Mouse (Mus musculus) intestine, postnatal 0 days (tissue): ENCODE measurements at regions not wholly inside any gene's neighbourhood (a gene's known extent, or its start where the extent isn't known, plus 50 kb on each side); places are given as distances from the start of the nearest gene placed in this dataset.
"Not testable (repeated sequence)": the region's sequence is repeated elsewhere in the genome, so short reads cannot be mapped to it uniquely, and the experiment has no call there.

ENCODE experiments used
- ATAC-seq: fragments of 200-750 bp; cut with Nextera tagmentation; 2 replicates; pipeline ENCODE4 v1.8.0; 2017; ENCODE audit warnings: mild to moderate bottlenecking, moderate TSS enrichment, moderate library complexity
- H3K27ac ChIP-seq: fragments of 300-500 bp; sonication (generic); 2 replicates; pipeline ENCODE4 v1.5.1; 2014; ENCODE audit warnings: mild to moderate bottlenecking, low read depth, low read length, moderate library complexity
- H3K27me3 ChIP-seq: fragments of 300-500 bp; sonication (generic); replicated peaks from 2 replicates; pipeline ENCODE4 v1.6.1; 2014; ENCODE audit warnings: low read length, mixed read lengths; ENCODE audit not compliant: control insufficient read depth, insufficient read depth
- H3K36me3 ChIP-seq: fragments of 300-500 bp; sonication (generic); 2 replicates; pipeline ENCODE4 v1.6.1; 2014; ENCODE audit warnings: mild to moderate bottlenecking, moderate library complexity; ENCODE audit not compliant: control insufficient read depth, insufficient read depth
- H3K4me1 ChIP-seq: fragments of 300-500 bp; sonication (generic); replicated peaks from 2 replicates; pipeline ENCODE4 v1.6.1; 2014; ENCODE audit warnings: antibody characterized with exemption, low read length, mixed read lengths; ENCODE audit not compliant: control insufficient read depth, insufficient read depth
- H3K4me2 ChIP-seq: fragments of 300-500 bp; sonication (generic); replicated peaks from 2 replicates; pipeline ENCODE4 v1.6.1; 2014; ENCODE audit warnings: low read depth, mild to moderate bottlenecking, moderate library complexity
- H3K4me3 ChIP-seq: fragments of 300-500 bp; sonication (generic); 2 replicates; pipeline ENCODE4 v1.5.1; 2014; ENCODE audit warnings: low read depth, low read length
- H3K9ac ChIP-seq: fragments of 300-500 bp; sonication (generic); 2 replicates; pipeline ENCODE4 v1.6.1; 2014; ENCODE audit warnings: mild to moderate bottlenecking, low read depth, low read length
- H3K9me3 ChIP-seq: fragments of 300-500 bp; sonication (generic); 2 replicates; pipeline ENCODE4 v1.6.1; 2016; ENCODE audit warnings: mixed run types; ENCODE audit not compliant: control insufficient read depth
- CTCF ChIP-seq: sonication (generic); IDR thresholded peaks from 2 replicates; pipeline ENCODE4 v1.5.1; 2016; ENCODE audit warnings: low read depth, mild to moderate bottlenecking, control low read depth, antibody characterized with exemption, moderate library complexity
- WGBS: fragments of 180-500 bp; shearing (Covaris S2); extraction: QIAGEN DNeasy Blood & Tissue Kit; methylation state at CpG from one replicate; pipeline ENCODE4 v1.1.7; 2014; 5-methylcytosine and 5-hydroxymethylcytosine counted together

DNA sequence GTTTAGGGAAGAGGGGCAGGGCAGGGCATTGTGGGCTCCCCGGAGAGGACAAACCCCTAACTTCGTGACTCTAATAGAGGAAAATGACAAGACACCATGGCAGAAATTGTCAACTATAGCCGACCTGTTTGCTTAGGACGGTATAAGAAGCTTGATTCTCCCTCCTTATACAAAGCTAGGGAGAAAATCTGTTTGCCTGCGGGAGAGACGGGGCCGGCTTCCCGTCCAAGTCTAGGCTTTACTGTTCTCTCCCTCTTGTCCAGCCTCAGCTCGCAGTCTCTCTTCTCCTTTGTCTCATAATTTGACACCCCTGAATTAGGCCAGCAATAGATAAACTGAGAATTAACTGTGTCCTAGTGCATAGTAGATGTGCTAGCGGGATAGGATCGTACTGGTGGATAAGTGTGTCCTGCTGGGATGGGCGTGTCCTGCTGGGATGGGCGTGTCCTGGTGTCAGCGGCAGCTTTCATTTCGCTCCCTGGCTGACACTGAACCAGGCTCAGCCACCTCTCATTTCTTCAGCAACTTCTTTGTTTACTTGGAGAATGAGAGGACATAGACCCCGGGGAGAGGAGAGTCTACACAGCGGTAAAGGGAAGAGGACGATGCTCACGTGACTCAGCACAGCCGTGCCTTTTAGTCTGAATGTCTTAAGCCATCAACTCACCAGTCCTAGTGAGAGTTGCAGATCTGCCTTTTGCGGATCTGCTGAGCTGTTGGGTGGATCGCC is 70.8 kb downstream of the Adra2a start:
- peak; percentile 53; the same call in 1 of the 2 replicates for ATAC-seq
- peaks cover 3% of the 10 kb centered on the region; the same call in 1 of the 2 replicates for H3K4me1 ChIP-seq
- H3K36me3 ChIP-seq = no peaks in the 10 kb centered on the region
- H3K4me2 ChIP-seq = peak overlapping the region; percentile 63
- H3K9me3 ChIP-seq = no peaks in the 10 kb centered on the region
- no peaks in the 10 kb centered on the region for H3K27me3 ChIP-seq
- H3K4me3 ChIP-seq = peak overlapping the region; percentile 49
- H3K9ac ChIP-seq = no peak overlapping the region
- no peak overlapping the region for H3K27ac ChIP-seq
- TF ChIP-seq CTCF = no peak
- 13% methylated on average over 22 of the region's 22 CpGs for WGBS

DNA sequence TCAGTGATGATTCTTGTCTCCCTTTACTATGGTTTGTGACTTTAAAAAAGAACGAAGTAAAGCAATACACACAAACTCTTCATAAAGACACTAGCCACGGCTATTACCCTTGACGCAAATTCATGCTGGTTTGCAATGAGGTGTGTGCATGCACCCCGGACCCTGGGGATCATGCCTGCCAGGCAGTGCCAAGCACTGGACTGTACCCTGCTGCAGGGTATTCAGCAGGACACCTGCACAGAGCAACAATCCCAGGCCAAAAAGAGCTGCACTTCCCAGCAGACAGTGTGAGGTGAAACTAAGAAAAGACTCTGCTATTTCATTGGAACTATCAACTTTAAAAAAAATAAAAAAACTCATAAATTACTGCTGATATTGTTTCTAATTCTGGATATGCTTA is 71.4 kb downstream of the Adra2a start:
- Histone ChIP-seq H3K4me2 (peak overlapping the region; percentile 63), H3K9me3 (no peaks in the 10 kb centered on the region), H3K36me3 (no peaks in the 10 kb centered on the region), H3K9ac (no peak overlapping the region), H3K27ac (no peak overlapping the region), H3K4me1 (peaks cover 3% of the 10 kb centered on the region; the same call in 1 of the 2 replicates), H3K27me3 (no peaks in the 10 kb centered on the region), H3K4me3 (peak overlapping the region; percentile 49)
- no peak for TF ChIP-seq CTCF
- ATAC-seq = no peak
- 46% methylated on average over 4 of the region's 4 CpGs for WGBS

DNA sequence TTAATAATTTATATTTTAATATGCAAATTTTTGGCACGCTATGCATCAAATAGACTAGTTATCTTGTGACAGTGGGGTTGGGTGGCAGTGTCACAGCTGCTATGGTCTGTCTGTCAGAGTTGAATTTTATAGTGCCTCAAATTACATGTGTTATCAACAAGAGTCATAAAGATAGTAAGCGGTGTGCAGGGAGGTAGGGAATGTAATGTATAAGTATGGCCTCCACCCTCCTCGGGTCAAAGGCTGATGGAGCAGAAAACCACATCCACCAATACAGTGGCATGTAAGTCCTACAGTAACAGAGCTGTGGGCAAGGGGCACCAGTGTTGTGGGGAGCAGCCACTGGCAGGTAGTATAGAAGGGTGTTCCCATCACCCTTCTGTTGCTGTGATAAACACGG is 72.9 kb downstream of the Adra2a start:
- Histone ChIP-seq H3K4me3 (no peak overlapping the region), H3K4me1 (peaks cover 3% of the 10 kb centered on the region; the same call in 1 of the 2 replicates), H3K9me3 (no peaks in the 10 kb centered on the region), H3K36me3 (no peaks in the 10 kb centered on the region), H3K9ac (no peak overlapping the region), H3K4me2 (peak overlapping the region; percentile 10; the same call in 1 of the 2 replicates), H3K27ac (no peak overlapping the region), H3K27me3 (no peaks in the 10 kb centered on the region)
- ATAC-seq = peak; percentile 79
- no peak for TF ChIP-seq CTCF
- WGBS = 32% methylated on average over 4 of the region's 4 CpGs

DNA sequence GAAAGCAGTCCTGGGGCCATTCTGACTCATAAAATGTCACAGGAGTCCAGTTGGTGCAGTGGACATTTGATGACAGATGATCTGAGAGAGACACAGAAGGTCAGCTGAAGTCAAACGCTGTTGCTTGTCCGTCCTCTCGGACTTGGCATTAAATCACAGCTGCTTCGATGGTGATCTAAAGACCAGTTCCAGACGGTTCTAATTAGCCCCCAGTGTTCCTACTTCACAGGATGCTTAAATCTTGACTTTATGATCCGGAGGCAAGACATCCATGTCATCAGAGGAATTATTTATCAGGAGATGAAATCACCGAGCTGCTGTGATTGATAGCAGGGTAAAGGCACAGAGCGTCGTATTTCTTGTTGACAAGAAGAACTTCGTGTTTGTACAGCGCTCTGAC is 73.7 kb downstream of the Adra2a start:
- Histone ChIP-seq H3K9me3 (no peaks in the 10 kb centered on the region), H3K27me3 (no peaks in the 10 kb centered on the region), H3K27ac (no peak overlapping the region), H3K9ac (no peak overlapping the region), H3K4me1 (peaks cover 3% of the 10 kb centered on the region; the same call in 1 of the 2 replicates), H3K4me3 (no peak overlapping the region), H3K36me3 (no peaks in the 10 kb centered on the region), H3K4me2 (no peak overlapping the region)
- no peak for ATAC-seq
- no peak for TF ChIP-seq CTCF
- whole genome bisulfite sequencing = 60% methylated on average over 11 of the region's 11 CpGs

DNA sequence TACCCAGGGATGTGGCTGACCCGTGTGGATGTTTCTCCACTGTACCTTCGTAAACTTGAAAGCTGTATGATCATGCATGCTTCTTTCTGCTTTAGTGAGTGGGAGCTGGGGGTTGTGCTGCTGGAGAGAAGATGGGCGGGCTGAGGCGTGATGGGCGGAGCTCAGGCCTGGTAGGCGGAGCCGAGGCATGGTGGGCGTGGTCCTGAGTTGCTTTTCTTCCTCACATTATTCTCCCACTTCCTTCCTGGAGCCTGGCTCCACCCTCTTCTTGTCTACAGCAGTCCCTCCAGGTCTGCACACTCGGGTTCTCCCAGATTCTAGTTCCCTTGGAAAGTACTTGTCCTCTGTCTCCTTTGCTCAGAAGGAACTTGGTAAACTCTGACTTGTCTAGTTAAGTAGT is 79.6 kb downstream of the Adra2a start:
- Histone ChIP-seq H3K4me3 (no peak overlapping the region), H3K27me3 (no peaks in the 10 kb centered on the region), H3K27ac (no peak overlapping the region), H3K9ac (no peak overlapping the region), H3K4me2 (no peak overlapping the region), H3K36me3 (no peaks in the 10 kb centered on the region), H3K9me3 (no peaks in the 10 kb centered on the region), H3K4me1 (peaks cover 2% of the 10 kb centered on the region; the same call in 1 of the 2 replicates)
- TF ChIP-seq CTCF = no peak
- 73% methylated on average over 9 of the region's 9 CpGs for WGBS
- no peak for ATAC-seq

DNA sequence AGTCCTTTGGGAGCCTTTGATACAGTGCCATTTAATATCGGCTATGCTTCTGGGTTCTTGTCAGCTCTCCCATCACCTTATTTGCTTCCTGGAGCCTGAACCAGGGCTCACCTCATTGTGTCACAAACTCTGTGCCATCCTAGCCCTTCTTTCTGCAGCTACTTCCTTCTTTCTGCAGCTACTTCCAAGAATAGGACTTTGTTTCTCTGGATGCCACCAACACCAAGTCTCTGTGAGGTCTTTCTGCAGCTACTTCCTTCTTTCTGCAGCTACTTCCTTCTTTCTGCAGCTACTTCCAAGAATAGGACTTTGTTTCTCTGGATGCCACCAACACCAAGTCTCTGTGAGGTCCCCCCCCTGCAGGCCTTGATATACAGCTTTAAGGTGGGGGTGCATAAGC is 107.8 kb downstream of the Adra2a start:
- H3K9me3 ChIP-seq, H3K4me1 ChIP-seq, H3K9ac ChIP-seq, H3K4me2 ChIP-seq, H3K36me3 ChIP-seq, ATAC-seq, H3K27me3 ChIP-seq, H3K27ac ChIP-seq, H3K4me3 ChIP-seq: not testable (repeated sequence)
- 83% methylated on average over 1 of the region's 1 CpGs for WGBS
